Mouse (Mus musculus) liver (tissue): ENCODE measurements around the gene Igf1r.
"Not testable (repeated sequence)": the region's sequence is repeated elsewhere in the genome, so short reads cannot be mapped to it uniquely, and the experiment has no call there.

Experiments
- DNase-seq: peaks from one replicate; pipeline ENCODE4 v3.0.0-alpha.2; 2020; ENCODE audit warnings: mixed read lengths

The Igf1r gene

DNA sequence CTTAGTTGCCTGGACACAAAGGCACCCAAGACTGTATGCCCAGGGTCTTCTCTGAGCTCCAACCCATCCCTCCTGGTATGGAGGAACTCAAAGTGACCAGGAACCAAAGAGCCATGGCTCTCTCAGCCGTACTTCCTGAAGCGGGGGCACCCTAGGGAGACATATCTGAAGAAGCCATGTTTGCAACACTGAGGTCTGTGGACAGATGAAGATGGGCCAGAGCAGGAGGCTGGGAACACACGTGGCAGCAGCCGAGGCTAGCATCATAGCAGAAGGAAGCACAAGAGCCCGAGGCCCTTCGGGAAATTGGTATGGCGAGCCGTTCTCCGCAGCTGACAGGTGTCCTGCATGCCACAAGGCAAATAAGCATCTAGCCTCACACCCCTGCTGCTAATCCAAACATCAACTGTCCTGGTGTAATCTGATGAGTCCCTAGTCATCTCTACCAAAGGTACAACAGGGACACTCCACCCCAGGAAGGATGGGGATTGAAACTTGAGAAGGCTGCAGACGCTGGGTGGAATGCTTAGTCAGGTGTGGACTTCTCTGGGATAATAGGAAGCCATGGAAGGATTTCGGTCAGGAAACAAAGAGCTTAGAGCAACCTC lies 286.7 kb downstream of the Igf1r start:
- DNase-seq = no peak

- no peak for DNase-seq
Observed at GRCm38 (mm10) chr7:68241205-68241604, 288.6 kb downstream of the Igf1r start.

GRCm38 (mm10) chr7:68245681-68246080 lies 293.1 kb downstream of the Igf1r start:
- DNase-seq = no peak

GRCm38 (mm10) chr7:68246249-68246648 lies 293.6 kb downstream of the Igf1r start:
- DNase-seq = no peak

GRCm38 (mm10) chr7:68250411-68250810 lies 297.8 kb downstream of the Igf1r start:
- no peak for DNase-seq

GRCm38 (mm10) chr7:68250902-68251301 lies 298.3 kb downstream of the Igf1r start:
- no peak for DNase-seq

DNA sequence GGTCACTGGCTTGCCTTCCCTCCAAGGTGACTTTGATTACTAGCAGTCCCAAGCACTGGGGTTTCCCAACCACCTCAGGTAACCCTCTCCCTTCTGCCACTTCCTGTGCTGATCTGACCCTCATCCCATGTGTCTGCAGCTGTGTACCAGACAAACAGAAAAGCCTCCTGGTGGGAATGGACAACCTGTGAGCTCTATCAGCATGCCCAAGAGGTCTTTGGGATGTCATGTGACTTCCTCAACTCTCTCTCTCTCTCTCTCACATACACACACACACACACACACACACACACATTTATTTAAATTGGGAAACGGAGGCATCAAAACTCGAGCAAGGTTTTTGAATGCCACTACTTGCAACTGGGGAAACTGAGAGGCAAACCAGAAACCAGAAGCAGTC lies 305.1 kb downstream of the Igf1r start:
- no peak for DNase-seq

GRCm38 (mm10) chr7:68258326-68259150 lies 305.9 kb downstream of the Igf1r start:
- DNase-seq = no peak

DNA sequence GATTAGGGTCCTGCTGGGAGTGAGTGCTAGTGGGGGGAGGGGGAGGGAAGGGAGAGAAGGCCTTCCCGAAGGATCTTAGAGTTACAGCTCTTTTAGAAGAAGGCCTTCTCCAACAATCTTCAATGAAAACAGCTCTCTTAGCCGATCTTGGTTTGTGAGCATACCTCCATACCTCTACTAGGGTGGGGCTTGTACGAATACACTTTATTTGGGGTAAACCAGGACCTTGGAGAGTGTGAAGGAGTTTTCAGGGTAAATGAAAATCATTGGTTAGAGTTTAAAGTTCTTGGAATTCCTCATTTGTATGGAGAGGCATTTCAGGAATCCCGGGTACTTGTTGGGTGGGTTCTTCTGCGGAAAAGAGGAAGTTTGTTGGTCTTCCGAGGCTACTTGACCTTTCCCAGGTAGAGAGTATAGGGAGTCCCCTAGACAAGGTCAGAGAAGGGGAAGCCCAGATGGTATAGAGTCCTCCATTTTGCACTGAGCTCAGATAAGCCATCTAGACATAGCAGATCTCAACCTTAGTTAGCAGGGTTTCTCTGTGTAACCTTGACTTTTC lies 307.0 kb downstream of the Igf1r start:
- DNase-seq = no peak

GRCm38 (mm10) chr7:68262612-68263200 lies 310.1 kb downstream of the Igf1r start:
- no peak for DNase-seq

DNA sequence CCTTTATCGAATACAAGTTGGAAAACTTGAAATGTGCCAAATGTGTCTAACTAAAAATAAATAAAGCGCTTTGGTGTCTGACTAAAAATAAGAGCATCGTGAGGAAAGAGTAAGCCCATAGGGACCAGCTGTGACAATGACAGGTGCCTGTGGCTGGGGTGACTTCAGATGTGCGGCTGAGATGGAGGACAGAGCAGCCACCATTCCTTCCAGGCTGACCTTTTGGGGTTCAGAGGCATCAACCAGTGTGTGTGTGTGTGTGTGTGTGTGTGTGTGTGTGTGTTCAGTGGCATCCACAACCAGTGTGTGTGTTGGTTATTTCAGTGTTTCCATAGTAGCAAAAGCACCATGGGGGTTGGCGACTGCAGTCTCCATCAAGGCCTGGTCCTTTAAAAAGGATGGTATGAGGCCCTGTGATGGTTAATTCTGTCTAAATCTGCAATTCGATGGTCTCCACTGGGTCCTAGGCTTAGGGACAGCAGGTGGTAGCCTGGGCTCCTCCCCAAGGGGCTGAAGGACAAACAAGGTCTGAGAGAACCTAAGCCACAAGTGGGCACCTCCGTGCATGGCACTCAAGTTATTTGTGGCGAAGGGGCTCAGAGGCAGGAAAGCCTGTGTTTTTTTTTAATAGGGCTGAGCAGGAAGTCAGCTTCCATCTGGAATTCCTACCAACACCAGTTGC lies 310.9 kb downstream of the Igf1r start:
- no peak for DNase-seq

GRCm38 (mm10) chr7:68264028-68264453 lies 311.4 kb downstream of the Igf1r start, which contains the start of gene Pgpep1l:
TSS of gene Pgpep1l (minus strand) at chr7:68264233.
- DNase-seq = peak; percentile 17

DNA sequence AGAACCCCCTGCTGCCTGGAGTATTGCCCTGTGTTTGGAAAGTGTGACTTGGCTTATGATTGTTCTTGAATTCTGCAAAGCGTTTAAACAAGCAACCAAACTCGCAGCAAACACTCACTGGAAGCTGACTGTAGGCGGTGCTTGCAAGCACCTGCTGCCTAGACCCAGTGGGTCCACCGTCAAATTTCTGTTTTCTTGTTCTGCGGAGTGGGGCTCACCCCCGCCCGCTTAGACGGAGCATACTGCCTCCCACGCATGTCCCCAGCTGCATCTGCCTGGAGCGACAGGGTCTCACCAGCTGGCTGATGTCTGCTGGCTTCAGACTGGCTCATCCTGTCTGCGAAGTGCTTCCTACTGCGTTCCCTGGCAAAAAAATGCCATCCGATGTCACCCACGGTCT lies 311.9 kb downstream of the Igf1r start:
- DNase-seq = no peak

- no peak for DNase-seq
Observed at GRCm38 (mm10) chr7:68265391-68265790, 312.8 kb downstream of the Igf1r start.

DNA sequence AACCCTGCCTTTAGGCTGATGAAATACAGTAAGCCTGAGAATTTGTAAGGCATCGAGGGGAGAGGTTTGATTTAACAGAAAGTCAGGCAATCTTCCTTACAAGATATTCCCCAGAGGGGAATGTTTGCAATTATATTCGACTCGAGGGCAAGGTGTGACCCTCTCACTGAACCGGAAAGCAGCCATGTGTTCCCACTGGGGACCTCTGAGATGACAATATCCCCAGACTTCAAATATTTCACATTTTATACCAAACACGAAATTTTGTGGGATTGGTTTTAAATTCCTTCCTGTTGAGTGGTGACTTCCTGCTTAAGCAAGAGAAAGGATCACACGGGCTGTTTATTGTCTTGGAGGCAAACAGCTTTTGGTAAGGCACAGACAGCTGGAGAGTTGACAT lies 314.1 kb downstream of the Igf1r start:
- DNase-seq = no peak

GRCm38 (mm10) chr7:68270551-68270950 lies 317.9 kb downstream of the Igf1r start:
- no peak for DNase-seq

DNA sequence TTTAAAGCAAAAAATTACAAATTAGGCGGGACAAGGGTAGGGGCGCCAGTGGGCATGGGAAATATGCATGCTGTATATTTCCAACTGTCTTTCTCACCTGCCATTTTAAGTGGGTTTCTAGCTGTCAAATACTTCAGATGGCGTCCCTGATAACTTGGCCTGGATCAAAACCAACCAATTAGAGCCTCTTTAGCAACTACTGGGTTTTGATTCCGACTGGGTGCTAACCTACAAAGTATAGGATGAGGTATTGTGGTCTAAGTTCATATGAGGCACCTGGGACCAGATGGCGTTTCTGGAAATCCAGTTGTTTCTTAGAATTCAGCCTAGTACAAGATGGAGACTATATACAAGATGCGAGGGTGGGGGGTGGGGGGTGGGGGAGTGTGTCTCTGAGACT lies 319.2 kb downstream of the Igf1r start:
- DNase-seq = no peak

DNA sequence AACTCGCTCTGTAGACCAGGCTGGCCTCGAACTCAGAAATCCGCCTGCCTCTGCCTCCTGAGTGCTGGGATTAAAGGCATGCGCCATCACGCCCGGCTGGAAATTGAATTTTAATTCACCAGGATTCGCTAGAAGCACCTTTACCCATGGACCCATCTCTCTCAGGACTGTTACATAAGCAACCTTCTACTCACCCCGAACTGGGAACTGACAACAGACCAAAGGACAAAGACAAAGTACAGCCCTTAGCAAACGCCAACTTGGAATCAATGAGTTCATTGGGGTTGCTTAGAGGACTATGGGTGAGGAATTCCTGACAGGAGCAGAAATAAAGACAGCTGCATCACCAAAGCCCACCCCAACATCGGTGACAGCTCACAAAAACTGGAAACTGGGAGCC lies 320.0 kb downstream of the Igf1r start:
- DNase-seq = no peak

DNA sequence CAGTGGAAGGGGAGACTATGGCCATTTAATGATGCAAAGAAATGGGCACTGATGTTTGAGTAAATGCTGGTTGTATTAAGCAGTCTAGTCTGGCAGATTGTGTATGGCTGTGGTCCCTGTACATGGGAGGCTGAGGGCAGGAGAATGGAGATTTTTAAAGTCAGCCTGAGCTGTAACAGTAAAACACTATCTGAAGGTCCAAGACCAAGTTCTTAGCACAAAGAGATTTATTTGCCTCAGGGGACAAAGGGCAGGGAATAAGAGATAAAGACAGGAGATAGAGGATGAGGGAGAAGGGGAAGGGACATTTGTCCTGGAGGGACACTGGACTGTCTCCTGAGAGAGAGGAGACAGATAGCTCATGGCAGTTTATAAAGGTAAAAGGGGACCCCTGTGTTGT lies 320.9 kb downstream of the Igf1r start, which contains the start of gene Fam169b:
Gene Fam169b, plus strand, starts transcription at position 325 of the 400 bp plus-strand sequence.
- no peak for DNase-seq

DNA sequence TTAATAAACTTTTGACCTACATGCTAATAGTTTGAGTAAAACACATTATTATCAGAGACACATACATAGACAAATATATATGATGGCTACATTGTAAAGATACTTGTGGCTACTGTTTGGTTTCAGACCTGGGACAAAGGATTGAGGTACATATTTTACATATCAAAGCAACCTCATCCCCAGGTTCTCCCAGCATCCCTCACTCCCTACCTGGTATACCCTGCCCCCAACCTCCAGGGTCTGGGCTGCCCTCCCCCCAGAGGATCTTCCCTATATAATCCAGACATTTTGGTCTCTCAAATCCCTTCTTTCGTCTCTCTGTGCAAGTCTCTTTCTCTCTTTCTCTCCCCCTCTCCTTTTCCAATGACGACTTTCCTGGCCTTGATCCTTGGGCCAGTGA lies 321.6 kb downstream of the Igf1r start:
- DNase-seq = no peak

GRCm38 (mm10) chr7:68274951-68275350 lies 322.3 kb downstream of the Igf1r start:
- no peak for DNase-seq

DNA sequence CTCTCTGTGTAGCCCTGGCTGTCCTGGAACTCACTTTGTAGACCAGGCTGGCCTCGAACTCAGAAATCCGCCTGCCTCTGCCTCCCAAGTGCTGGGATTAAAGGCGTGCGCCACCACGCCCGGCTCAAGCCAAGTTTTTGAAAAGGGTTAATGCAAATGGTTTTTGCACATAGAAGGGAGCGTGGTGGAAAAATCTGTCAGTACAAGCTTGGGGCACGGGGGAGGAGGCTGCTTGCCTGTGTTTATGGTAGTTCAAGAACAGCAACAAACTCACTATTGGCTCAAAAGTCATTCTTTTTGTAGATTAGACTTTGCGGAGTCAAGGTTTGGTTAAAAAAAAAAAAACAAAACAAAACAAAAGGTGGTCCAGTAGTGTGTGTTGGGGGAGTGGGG lies 322.8 kb downstream of the Igf1r start:
- DNase-seq = not testable (repeated sequence)
